Mouse (Mus musculus) heart, embryonic 10.5 days (tissue): ENCODE data around the gene Lgals7. TPM values are rescaled to one million over a fixed set of nuclear protein-coding genes. Genes with fewer than 3 reads are reported as not detected.

ENCODE experiments used
- DNase-seq: peaks from one replicate; pipeline ENCODE4 v3.0.0-alpha.2; 2017; ENCODE audit warnings: low spot score
- H3K27ac ChIP-seq: fragments of 300-500 bp; sonication (generic); 2 replicates; pipeline ENCODE4 v1.5.1; 2016; ENCODE audit warnings: mild to moderate bottlenecking
- H3K27me3 ChIP-seq: fragments of 300-500 bp; sonication (generic); 2 replicates; pipeline ENCODE4 v1.6.1; 2016; ENCODE audit warnings: mild to moderate bottlenecking; ENCODE audit not compliant: poor library complexity, insufficient read depth, severe bottlenecking
- H3K36me3 ChIP-seq: fragments of 300-500 bp; sonication (generic); 2 replicates; pipeline ENCODE4 v1.6.1; 2016; ENCODE audit warnings: mild to moderate bottlenecking, moderate library complexity
- H3K4me1 ChIP-seq: fragments of 300-500 bp; sonication (generic); 2 replicates; pipeline ENCODE4 v1.6.1; 2016; ENCODE audit warnings: mild to moderate bottlenecking
- H3K4me3 ChIP-seq: fragments of 300-500 bp; sonication (generic); 2 replicates; pipeline ENCODE4 v1.5.1; 2016; ENCODE audit warnings: mild to moderate bottlenecking, moderate library complexity
- H3K9me3 ChIP-seq: fragments of 300-500 bp; sonication (generic); 2 replicates; pipeline ENCODE4 v1.6.1; 2016; ENCODE audit warnings: mild to moderate bottlenecking, moderate library complexity
- whole genome bisulfite sequencing: fragments of 180-500 bp; shearing (Covaris S2); methylation state at CpG from one replicate; pipeline ENCODE4 v1.1.7; 2016; 5-methylcytosine and 5-hydroxymethylcytosine counted together
- polyA plus RNA-seq: library from polyadenylated mRNA; unstranded; fragments of >200 nt; fragmentation: Nextera tagmentation; extraction: Ambion mirVana; gene quantifications from 2 replicates; pipeline ENCODE4 v1.2.1, GENCODE M21; 2016

The Lgals7 gene
- polyA plus RNA-seq, 1 experiment from 2014 or later = 0.24 TPM

GRCm38 (mm10) chr7:28836936-28837335 lies 26.7 kb upstream of the Lgals7 start:
- Histone ChIP-seq H3K9me3 (no peaks in the 10 kb centered on the region), H3K4me1 (no peaks in the 10 kb centered on the region), H3K27me3 (peaks cover 5% of the 10 kb centered on the region; the same call in 1 of the 2 replicates), H3K27ac (no peak overlapping the region), H3K36me3 (no peaks in the 10 kb centered on the region), H3K4me3 (no peak overlapping the region)
- 82% methylated on average over 5 of the region's 5 CpGs for WGBS
- no peak for DNase-seq

- Histone ChIP-seq H3K36me3 (no peaks in the 10 kb centered on the region), H3K27ac (no peak overlapping the region), H3K9me3 (no peaks in the 10 kb centered on the region), H3K4me3 (no peak overlapping the region), H3K4me1 (no peaks in the 10 kb centered on the region), H3K27me3 (peaks cover 5% of the 10 kb centered on the region; the same call in 1 of the 2 replicates)
- 82% methylated on average over 9 of the region's 9 CpGs for WGBS
- DNase-seq = no peak
These were observed 25.3 kb upstream of the Lgals7 start for GRCm38 (mm10) chr7:28838331-28838730.

GRCm38 (mm10) chr7:28847273-28847672 lies 16.4 kb upstream of the Lgals7 start:
- H3K36me3 ChIP-seq = no peaks in the 10 kb centered on the region
- H3K4me1 ChIP-seq = 0 out of 2 replicates have a peak, but pooled peaks cover 4% of the 10 kb centered on the region
- WGBS = 72% methylated on average over 1 of the region's 1 CpGs
- no peak overlapping the region for H3K27ac ChIP-seq
- DNase-seq = no peak
- H3K4me3 ChIP-seq = no peak overlapping the region
- H3K9me3 ChIP-seq = no peaks in the 10 kb centered on the region
- H3K27me3 ChIP-seq = peaks cover 8% of the 10 kb centered on the region; the same call in 1 of the 2 replicates

- Histone ChIP-seq H3K4me3 (no peak overlapping the region), H3K9me3 (no peaks in the 10 kb centered on the region), H3K27ac (no peak overlapping the region), H3K36me3 (no peaks in the 10 kb centered on the region), H3K27me3 (peaks cover 8% of the 10 kb centered on the region; the same call in 1 of the 2 replicates), H3K4me1 (0 out of 2 replicates have a peak, but pooled peaks cover 4% of the 10 kb centered on the region)
- 45% methylated on average over 1 of the region's 1 CpGs for WGBS
- no peak for DNase-seq
These were observed 13.9 kb upstream of the Lgals7 start for GRCm38 (mm10) chr7:28849700-28850236.

- 77% methylated on average over 4 of the region's 4 CpGs for WGBS
- Histone ChIP-seq H3K4me3 (no peak overlapping the region), H3K4me1 (0 out of 2 replicates have a peak, but pooled peaks cover 4% of the 10 kb centered on the region), H3K36me3 (no peaks in the 10 kb centered on the region), H3K27me3 (peaks cover 8% of the 10 kb centered on the region; the same call in 1 of the 2 replicates), H3K27ac (no peak overlapping the region), H3K9me3 (no peaks in the 10 kb centered on the region)
- DNase-seq = no peak
These were observed 13.0 kb upstream of the Lgals7 start for GRCm38 (mm10) chr7:28850642-28851041.

GRCm38 (mm10) chr7:28859953-28860352 lies 3.7 kb upstream of the Lgals7 start:
- H3K36me3 ChIP-seq = no peaks in the 10 kb centered on the region
- H3K9me3 ChIP-seq = 0 out of 2 replicates have a peak, but pooled peaks cover 5% of the 10 kb centered on the region
- peaks cover 12% of the 10 kb centered on the region for H3K4me1 ChIP-seq
- no peak overlapping the region for H3K27ac ChIP-seq
- H3K4me3 ChIP-seq = no peak overlapping the region
- WGBS = 80% methylated on average over 2 of the region's 2 CpGs
- DNase-seq = no peak
- peaks cover 5% of the 10 kb centered on the region; the same call in 1 of the 2 replicates for H3K27me3 ChIP-seq

GRCm38 (mm10) chr7:28860898-28861297 lies 2.8 kb upstream of the Lgals7 start:
- Histone ChIP-seq H3K4me3 (no peak overlapping the region), H3K27me3 (peaks cover 5% of the 10 kb centered on the region; the same call in 1 of the 2 replicates), H3K9me3 (0 out of 2 replicates have a peak, but pooled peaks cover 5% of the 10 kb centered on the region), H3K36me3 (no peaks in the 10 kb centered on the region), H3K4me1 (peaks cover 19% of the 10 kb centered on the region), H3K27ac (no peak overlapping the region)
- no peak for DNase-seq
- WGBS = 86% methylated on average over 6 of the region's 6 CpGs

- Histone ChIP-seq H3K4me3 (no peak overlapping the region), H3K4me1 (peaks cover 31% of the 10 kb centered on the region), H3K27me3 (peaks cover 5% of the 10 kb centered on the region; the same call in 1 of the 2 replicates), H3K36me3 (no peaks in the 10 kb centered on the region), H3K9me3 (0 out of 2 replicates have a peak, but pooled peaks cover 5% of the 10 kb centered on the region), H3K27ac (no peak overlapping the region)
- no peak for DNase-seq
- WGBS = 67% methylated on average over 15 of the region's 15 CpGs
These were observed 695 bp upstream of the Lgals7 start for GRCm38 (mm10) chr7:28862817-28863499.

- H3K9me3 ChIP-seq = 0 out of 2 replicates have a peak, but pooled peaks cover 5% of the 10 kb centered on the region
- peaks cover 5% of the 10 kb centered on the region; the same call in 1 of the 2 replicates for H3K27me3 ChIP-seq
- H3K4me1 ChIP-seq = peaks cover 31% of the 10 kb centered on the region
- 38% methylated on average over 9 of the region's 9 CpGs for WGBS
- no peak overlapping the region for H3K4me3 ChIP-seq
- H3K36me3 ChIP-seq = no peaks in the 10 kb centered on the region
- H3K27ac ChIP-seq = peak overlapping the region; percentile 56
- DNase-seq = no peak
These were observed 666 bp downstream of the Lgals7 start for GRCm38 (mm10) chr7:28864288-28864750.

- peak overlapping the region; percentile 79 for H3K27ac ChIP-seq
- peak overlapping the region; percentile 50 for H3K4me3 ChIP-seq
- peaks cover 5% of the 10 kb centered on the region; the same call in 1 of the 2 replicates for H3K27me3 ChIP-seq
- no peaks in the 10 kb centered on the region for H3K36me3 ChIP-seq
- 39% methylated on average over 33 of the region's 33 CpGs for WGBS
- peak; percentile 94 for DNase-seq
- 0 out of 2 replicates have a peak, but pooled peaks cover 5% of the 10 kb centered on the region for H3K9me3 ChIP-seq
- H3K4me1 ChIP-seq = peaks cover 31% of the 10 kb centered on the region
These were observed 2.0 kb downstream of the Lgals7 start for GRCm38 (mm10) chr7:28865481-28866300.

GRCm38 (mm10) chr7:28866769-28867507 lies 3.3 kb downstream of the Lgals7 start:
- 90% methylated on average over 28 of the region's 28 CpGs for WGBS
- DNase-seq = no peak
- H3K4me3 ChIP-seq = no peak overlapping the region
- no peaks in the 10 kb centered on the region for H3K9me3 ChIP-seq
- H3K36me3 ChIP-seq = no peaks in the 10 kb centered on the region
- peaks cover 5% of the 10 kb centered on the region; the same call in 1 of the 2 replicates for H3K27me3 ChIP-seq
- peak overlapping the region; percentile 72 for H3K27ac ChIP-seq
- peaks cover 31% of the 10 kb centered on the region for H3K4me1 ChIP-seq
